Mouse (Mus musculus) heart, embryonic 12.5 days (tissue): ENCODE results near the gene Ap3m1. TPM values are rescaled to one million over a fixed set of nuclear protein-coding genes. Genes with fewer than 3 reads are reported as not detected.

Source experiments
- ATAC-seq: fragments of 200-750 bp; cut with Nextera tagmentation; 2 replicates; pipeline ENCODE4 v1.8.0; 2017; ENCODE audit warnings: moderate TSS enrichment, moderate library complexity; ENCODE audit not compliant: insufficient number of reproducible peaks, low FRiP score
- H3K27ac ChIP-seq: fragments of 300-500 bp; sonication (generic); 2 replicates; pipeline ENCODE4 v1.5.1; 2016; ENCODE audit warnings: mild to moderate bottlenecking, moderate library complexity; ENCODE audit not compliant: poor library complexity, severe bottlenecking
- H3K27me3 ChIP-seq: fragments of 300-500 bp; sonication (generic); replicated peaks from 2 replicates; pipeline ENCODE4 v1.6.1; 2016; ENCODE audit warnings: mild to moderate bottlenecking, moderate library complexity
- H3K36me3 ChIP-seq: fragments of 300-500 bp; sonication (generic); 2 replicates; pipeline ENCODE4 v1.6.1; 2016; ENCODE audit warnings: mild to moderate bottlenecking, moderate library complexity
- H3K4me1 ChIP-seq: fragments of 300-500 bp; sonication (generic); replicated peaks from 2 replicates; pipeline ENCODE4 v1.6.1; 2016; ENCODE audit warnings: mild to moderate bottlenecking
- H3K4me2 ChIP-seq: fragments of 300-500 bp; sonication (generic); 2 replicates; pipeline ENCODE4 v1.6.1; 2016; ENCODE audit warnings: mild to moderate bottlenecking, moderate library complexity
- H3K4me3 ChIP-seq: fragments of 300-500 bp; sonication (generic); 2 replicates; pipeline ENCODE4 v1.5.1; 2016; ENCODE audit warnings: mild to moderate bottlenecking
- H3K9ac ChIP-seq: fragments of 300-500 bp; sonication (generic); 2 replicates; pipeline ENCODE4 v1.6.1; 2016; ENCODE audit warnings: mild to moderate bottlenecking, moderate library complexity
- H3K9me3 ChIP-seq: fragments of 300-500 bp; sonication (generic); replicated peaks from 2 replicates; pipeline ENCODE4 v1.6.1; 2016; ENCODE audit warnings: mild to moderate bottlenecking, moderate library complexity
- WGBS: fragments of 180-500 bp; shearing (Covaris S2); methylation state at CpG from one replicate; pipeline ENCODE4 v1.1.7; 2016; 5-methylcytosine and 5-hydroxymethylcytosine counted together
- polyA plus RNA-seq: library from polyadenylated mRNA; unstranded; fragments of >200 nt; fragmentation: Nextera tagmentation; extraction: Ambion mirVana; gene quantifications from 2 replicates; pipeline ENCODE4 v1.2.1, GENCODE M21; 2016

Gene Ap3m1
- polyA plus RNA-seq, 1 experiment from 2014 or later, result 71.5 TPM

DNA sequence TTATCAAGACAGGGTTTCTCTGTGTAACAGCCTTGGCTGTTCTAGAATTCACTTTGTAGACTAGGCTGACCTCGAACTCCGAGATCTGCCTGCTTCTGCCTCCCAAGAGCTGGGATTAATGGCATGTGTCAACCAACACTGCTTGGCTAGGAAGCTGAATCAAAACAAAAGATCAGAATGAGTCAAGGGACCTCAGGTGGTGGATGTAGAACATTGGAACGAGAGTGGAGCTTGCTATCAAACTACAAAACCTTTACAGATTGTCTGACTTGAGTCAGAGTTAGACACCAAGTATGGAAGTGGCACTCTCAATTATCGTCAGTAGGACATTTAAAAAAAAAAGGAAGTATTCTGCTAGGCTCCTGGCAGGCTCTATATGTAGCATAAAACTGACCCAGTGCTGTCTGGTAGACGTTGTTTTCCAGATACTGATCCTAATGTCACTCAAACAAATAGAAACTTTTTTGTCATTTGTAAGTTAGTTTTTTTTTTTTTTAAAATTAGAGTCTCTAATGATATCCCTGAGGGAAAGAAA lies 38.4 kb downstream of the Ap3m1 start:
- Histone ChIP-seq H3K4me1 (no peaks in the 10 kb centered on the region), H3K27me3 (no peaks in the 10 kb centered on the region), H3K9me3 (no peaks in the 10 kb centered on the region), H3K36me3 (peaks cover 76% of the 10 kb centered on the region), H3K27ac (no peak overlapping the region), H3K9ac (no peak overlapping the region), H3K4me3 (no peak overlapping the region), H3K4me2 (no peak overlapping the region)
- WGBS, result 80% methylated on average over 5 of the region's 5 CpGs
- no peak for ATAC-seq

DNA sequence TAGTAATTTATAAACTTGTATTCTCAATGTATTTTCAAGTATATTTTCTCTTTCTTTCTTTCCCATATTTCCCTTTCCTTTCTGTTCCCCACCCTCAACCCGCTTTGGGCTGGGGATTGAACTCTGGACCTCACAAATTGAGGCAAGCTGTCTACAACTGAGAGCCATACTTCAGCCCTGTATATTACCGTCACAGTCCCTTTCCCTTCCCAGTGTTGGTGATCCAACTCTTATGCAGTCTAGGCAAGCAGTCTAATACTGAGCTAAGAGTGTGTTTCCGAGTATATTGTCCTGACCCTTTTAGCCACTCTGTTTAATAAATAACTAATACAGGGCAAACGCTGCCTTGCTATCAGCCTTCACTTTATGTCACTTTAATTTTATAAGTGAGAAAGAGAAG lies 52.7 kb downstream of the Ap3m1 start:
- no peak overlapping the region for H3K4me3 ChIP-seq
- H3K4me1 ChIP-seq, result peaks cover 7% of the 10 kb centered on the region
- ATAC-seq, result no peak
- no peak overlapping the region for H3K4me2 ChIP-seq
- no peak overlapping the region for H3K9ac ChIP-seq
- H3K36me3 ChIP-seq, result peaks cover 62% of the 10 kb centered on the region
- no peaks in the 10 kb centered on the region for H3K27me3 ChIP-seq
- no peak overlapping the region for H3K27ac ChIP-seq
- no peaks in the 10 kb centered on the region for H3K9me3 ChIP-seq
- WGBS, result 82% methylated on average over 4 of the region's 4 CpGs

DNA sequence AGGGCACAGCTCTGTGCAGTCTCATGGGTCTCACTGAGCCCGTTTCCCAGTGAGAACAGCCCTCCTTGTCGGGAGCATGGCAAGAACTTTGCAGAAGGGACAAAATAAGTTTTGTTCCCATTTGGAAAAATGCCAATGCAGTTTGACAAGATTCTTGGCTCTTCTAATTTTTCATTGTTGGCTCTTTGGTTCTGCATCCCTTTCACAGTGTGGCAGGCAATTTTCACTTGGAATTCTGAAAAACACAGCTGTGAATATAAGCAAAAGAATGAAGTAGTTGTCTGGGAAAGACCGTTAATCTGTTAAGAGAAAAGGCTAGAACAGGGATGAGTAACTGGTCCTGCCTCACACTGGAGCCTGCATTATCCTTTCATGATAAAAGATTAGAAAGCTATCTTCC lies 54.8 kb downstream of the Ap3m1 start:
- Histone ChIP-seq H3K36me3 (peaks cover 42% of the 10 kb centered on the region), H3K27ac (no peak overlapping the region), H3K9ac (no peak overlapping the region), H3K4me1 (peaks cover 10% of the 10 kb centered on the region), H3K4me2 (no peak overlapping the region), H3K27me3 (no peaks in the 10 kb centered on the region), H3K4me3 (no peak overlapping the region), H3K9me3 (no peaks in the 10 kb centered on the region)
- WGBS, result 57% methylated on average over 3 of the region's 3 CpGs
- no peak for ATAC-seq

DNA sequence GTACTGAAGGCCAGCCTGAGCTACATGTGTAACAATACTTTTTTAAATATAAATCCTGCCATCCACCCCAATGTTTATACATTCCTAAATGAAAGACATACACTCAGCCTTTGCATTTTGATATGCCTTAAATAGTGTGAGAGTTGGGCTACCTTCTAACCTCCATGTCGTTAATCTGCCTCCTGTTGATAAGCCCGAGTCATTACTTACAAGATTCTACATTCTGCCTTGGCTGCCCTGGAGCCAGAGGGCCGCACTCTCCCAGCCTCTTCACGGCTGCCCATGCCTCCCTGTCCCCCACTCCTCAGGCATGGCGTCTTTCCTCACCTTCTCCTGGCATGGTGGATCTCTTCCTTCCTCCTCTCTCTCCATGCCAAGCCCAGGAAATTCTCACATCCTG lies 55.9 kb downstream of the Ap3m1 start:
- Histone ChIP-seq H3K9ac (no peak overlapping the region), H3K27me3 (no peaks in the 10 kb centered on the region), H3K4me3 (no peak overlapping the region), H3K4me1 (peaks cover 10% of the 10 kb centered on the region), H3K9me3 (0 out of 2 replicates have a peak, but pooled peaks cover 5% of the 10 kb centered on the region), H3K4me2 (no peak overlapping the region), H3K36me3 (peaks cover 46% of the 10 kb centered on the region), H3K27ac (no peak overlapping the region)
- ATAC-seq, result no peak
- WGBS, result 41% methylated on average over 5 of the region's 5 CpGs

DNA sequence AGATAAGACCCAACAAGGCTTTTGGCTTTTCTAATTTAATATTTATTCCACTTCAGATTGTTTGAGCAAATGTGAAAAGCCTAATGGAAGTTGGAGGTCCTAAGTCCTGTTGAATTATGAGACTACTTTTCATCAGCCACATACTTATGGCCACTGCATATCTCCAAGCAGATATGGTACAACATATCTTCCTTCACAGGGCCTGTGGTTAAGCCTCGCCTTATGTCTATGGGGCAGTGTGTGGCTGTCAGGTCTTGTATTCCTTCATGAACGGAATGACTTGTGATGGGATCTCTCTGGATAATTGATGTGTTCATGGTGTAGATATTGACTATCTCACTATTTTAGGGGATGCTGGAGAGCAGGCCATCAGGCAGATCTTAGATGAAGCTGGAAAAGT lies 56.8 kb downstream of the Ap3m1 start:
- Histone ChIP-seq H3K4me3 (no peak overlapping the region), H3K36me3 (peaks cover 48% of the 10 kb centered on the region), H3K27ac (no peak overlapping the region), H3K27me3 (no peaks in the 10 kb centered on the region), H3K4me2 (no peak overlapping the region), H3K9ac (no peak overlapping the region), H3K9me3 (0 out of 2 replicates have a peak, but pooled peaks cover 5% of the 10 kb centered on the region), H3K4me1 (peaks cover 10% of the 10 kb centered on the region)
- 69% methylated on average over 2 of the region's 2 CpGs for WGBS
- no peak for ATAC-seq

DNA sequence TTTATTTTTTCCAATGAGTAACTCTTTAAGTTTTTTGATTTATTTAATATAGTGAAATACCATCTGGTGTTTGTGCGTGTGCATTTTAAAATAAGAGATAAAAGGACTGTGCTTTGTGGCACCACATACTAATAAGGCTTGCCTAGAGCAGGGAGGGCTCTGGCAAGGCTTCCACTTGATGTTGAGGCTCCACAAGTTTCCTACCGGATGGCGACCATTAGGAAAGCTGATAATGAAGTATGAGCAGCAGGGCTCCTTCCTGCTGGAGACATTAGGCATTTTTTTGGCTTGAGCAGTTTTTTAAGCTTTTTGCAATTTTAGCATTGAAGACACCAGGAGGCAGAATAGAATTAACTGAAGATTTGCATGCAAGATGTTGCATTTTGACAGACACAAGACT lies 57.8 kb downstream of the Ap3m1 start:
- H3K27ac ChIP-seq, result no peak overlapping the region
- ATAC-seq, result no peak
- H3K4me3 ChIP-seq, result no peak overlapping the region
- no peak overlapping the region for H3K9ac ChIP-seq
- H3K4me2 ChIP-seq, result no peak overlapping the region
- peaks cover 44% of the 10 kb centered on the region for H3K36me3 ChIP-seq
- H3K9me3 ChIP-seq, result 0 out of 2 replicates have a peak, but pooled peaks cover 5% of the 10 kb centered on the region
- H3K27me3 ChIP-seq, result no peaks in the 10 kb centered on the region
- H3K4me1 ChIP-seq, result peaks cover 10% of the 10 kb centered on the region
- WGBS, result 43% methylated on average over 3 of the region's 3 CpGs

DNA sequence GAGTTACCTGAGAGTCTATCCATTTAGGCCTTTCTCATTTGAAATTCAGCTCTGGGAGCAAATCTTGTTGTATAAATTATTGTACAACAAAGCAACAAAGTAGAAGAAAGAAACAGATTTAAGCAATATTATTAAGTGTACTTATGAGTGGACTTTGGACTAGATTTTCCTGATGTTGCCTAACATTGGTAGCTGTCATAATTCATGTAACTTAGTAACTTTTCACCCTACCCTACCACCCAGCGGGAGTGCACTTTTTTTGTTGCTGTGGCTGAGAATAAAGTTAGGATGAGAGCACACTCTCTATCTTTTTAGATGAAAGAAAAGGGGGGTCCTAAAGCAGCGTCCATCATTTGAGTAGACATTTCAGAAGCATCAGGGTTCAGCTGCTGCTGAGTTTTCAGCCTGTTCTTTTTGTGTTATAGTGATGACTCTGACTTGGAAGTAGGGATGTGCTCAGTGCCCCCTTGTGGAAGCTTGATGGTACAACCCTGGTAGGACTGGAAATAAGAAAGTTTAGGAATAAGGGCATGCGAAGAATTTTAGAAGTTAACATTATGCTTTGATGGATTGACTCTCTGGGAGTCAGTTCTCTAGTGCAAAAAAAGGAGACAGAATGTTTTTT lies 59.1 kb downstream of the Ap3m1 start:
- Histone ChIP-seq H3K9me3 (0 out of 2 replicates have a peak, but pooled peaks cover 5% of the 10 kb centered on the region), H3K4me3 (no peak overlapping the region), H3K9ac (no peak overlapping the region), H3K4me2 (no peak overlapping the region), H3K36me3 (peaks cover 44% of the 10 kb centered on the region), H3K27ac (no peak overlapping the region), H3K27me3 (no peaks in the 10 kb centered on the region), H3K4me1 (peaks cover 10% of the 10 kb centered on the region)
- WGBS, result 55% methylated on average over 3 of the region's 3 CpGs
- no peak; the same call in 1 of the 2 replicates for ATAC-seq

DNA sequence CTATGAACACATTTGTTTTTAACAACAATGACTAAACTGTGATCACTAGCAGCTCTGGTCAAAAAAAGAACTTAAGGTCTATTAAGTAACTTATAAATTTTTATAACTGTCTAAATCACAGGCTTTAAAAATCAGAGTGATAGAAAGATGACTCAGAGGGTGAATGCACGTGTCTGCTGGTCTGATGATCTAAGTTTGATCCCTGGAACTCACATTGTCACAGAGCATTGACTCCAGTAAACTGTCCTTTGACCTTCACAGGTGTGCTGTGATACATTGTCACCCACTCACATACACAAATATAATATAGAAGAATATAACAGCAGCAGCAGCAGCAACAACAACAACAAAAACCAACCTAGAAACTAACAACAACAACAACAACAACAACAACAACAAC lies 60.8 kb downstream of the Ap3m1 start:
- Histone ChIP-seq H3K9me3 (0 out of 2 replicates have a peak, but pooled peaks cover 5% of the 10 kb centered on the region), H3K4me2 (no peak overlapping the region), H3K27me3 (no peaks in the 10 kb centered on the region), H3K9ac (no peak overlapping the region), H3K27ac (no peak overlapping the region), H3K4me3 (no peak overlapping the region), H3K4me1 (peaks cover 4% of the 10 kb centered on the region), H3K36me3 (peaks cover 46% of the 10 kb centered on the region)
- ATAC-seq, result no peak
- WGBS, result 79% methylated on average over 1 of the region's 1 CpGs

DNA sequence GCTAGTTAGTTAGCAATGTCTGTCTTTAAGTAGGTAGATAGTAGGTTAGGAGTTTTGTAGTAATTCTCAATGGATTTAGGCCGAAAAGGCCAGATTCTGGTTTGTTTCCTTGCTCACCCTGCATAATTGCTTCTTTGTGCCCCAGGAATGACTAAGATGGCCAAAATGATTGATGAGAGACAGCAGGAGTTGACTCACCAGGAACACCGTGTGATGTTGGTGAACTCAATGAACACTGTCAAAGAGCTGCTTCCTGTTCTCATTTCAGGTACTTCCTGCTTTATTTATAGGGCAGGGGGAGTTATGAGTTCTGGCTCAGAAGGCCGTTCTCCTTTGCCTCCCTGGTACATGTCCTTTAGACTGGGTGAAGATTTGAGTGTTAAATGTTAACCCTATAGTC lies 66.8 kb downstream of the Ap3m1 start:
- Histone ChIP-seq H3K9ac (no peak overlapping the region), H3K4me1 (no peaks in the 10 kb centered on the region), H3K27ac (no peak overlapping the region), H3K27me3 (no peaks in the 10 kb centered on the region), H3K4me3 (no peak overlapping the region), H3K9me3 (no peaks in the 10 kb centered on the region), H3K36me3 (peaks cover 50% of the 10 kb centered on the region), H3K4me2 (no peak overlapping the region)
- no peak for ATAC-seq
- WGBS, result 41% methylated on average over 3 of the region's 3 CpGs

DNA sequence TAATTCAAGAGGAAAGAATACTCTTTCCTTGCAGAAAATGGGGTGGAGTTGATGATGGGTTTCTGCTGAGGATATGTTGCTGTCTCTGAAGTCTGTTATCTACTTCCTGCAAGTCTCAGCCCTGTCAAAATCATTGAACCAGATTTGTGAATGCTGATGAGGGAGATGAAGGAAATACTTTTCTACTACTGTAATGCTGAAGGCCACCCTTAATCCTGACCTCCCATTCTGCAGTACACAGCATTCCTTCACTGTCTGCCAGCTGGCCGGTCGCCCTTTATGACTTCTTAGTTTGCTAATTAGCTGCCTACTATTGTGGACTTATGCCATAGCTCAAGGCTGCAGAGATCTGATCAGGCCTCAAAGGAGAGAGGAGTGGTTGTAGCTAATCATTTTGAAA lies 68.5 kb downstream of the Ap3m1 start:
- Histone ChIP-seq H3K9ac (no peak overlapping the region), H3K4me1 (no peaks in the 10 kb centered on the region), H3K9me3 (no peaks in the 10 kb centered on the region), H3K27ac (no peak overlapping the region), H3K4me3 (no peak overlapping the region), H3K36me3 (peaks cover 47% of the 10 kb centered on the region), H3K27me3 (no peaks in the 10 kb centered on the region), H3K4me2 (no peak overlapping the region)
- 47% methylated on average over 2 of the region's 2 CpGs for WGBS
- no peak for ATAC-seq
